Mouse (Mus musculus) lung, postnatal 0 days (tissue): Measurements from ENCODE around the gene Slc25a42.

ENCODE experiments used
- CTCF ChIP-seq: IDR thresholded peaks from 2 replicates; pipeline ENCODE4 v1.5.1; 2016; ENCODE audit warnings: antibody characterized with exemption, mild to moderate bottlenecking
- EP300 ChIP-seq: IDR thresholded peaks from 2 replicates; pipeline ENCODE4 v1.6.1; 2016; ENCODE audit warnings: antibody characterized with exemption, mild to moderate bottlenecking, control low read depth

DNA sequence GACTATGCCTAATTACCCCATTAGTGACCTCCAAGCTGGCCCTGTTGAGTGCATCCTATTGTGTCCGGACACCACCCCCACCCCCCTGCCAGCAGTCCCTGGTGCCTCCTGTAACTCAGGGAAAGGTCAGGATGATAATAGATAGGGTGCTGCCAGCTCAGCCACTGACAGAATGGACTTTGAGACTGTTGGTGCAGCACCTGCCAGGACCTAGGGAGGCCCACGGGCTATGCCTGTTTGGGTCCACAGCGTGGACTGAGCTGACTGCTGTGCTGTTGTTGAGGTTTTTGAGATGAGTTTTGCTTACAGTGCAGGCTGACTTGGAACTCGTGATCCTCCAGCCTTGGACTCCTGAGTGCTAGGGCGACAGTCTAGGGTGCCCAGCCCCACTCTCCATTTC, 18.9 kb downstream of the Slc25a42 start:
- no peak for TF ChIP-seq CTCF
- no peak for TF ChIP-seq EP300
